Mouse (Mus musculus) T-cell, adult 2 months (primary cell): Measurements from ENCODE around the gene Zfp367.

Source experiments
- DNase-seq: peaks from one replicate; pipeline ENCODE4 v3.0.0; 2022; ENCODE audit warnings: low spot score

Gene Zfp367

DNA sequence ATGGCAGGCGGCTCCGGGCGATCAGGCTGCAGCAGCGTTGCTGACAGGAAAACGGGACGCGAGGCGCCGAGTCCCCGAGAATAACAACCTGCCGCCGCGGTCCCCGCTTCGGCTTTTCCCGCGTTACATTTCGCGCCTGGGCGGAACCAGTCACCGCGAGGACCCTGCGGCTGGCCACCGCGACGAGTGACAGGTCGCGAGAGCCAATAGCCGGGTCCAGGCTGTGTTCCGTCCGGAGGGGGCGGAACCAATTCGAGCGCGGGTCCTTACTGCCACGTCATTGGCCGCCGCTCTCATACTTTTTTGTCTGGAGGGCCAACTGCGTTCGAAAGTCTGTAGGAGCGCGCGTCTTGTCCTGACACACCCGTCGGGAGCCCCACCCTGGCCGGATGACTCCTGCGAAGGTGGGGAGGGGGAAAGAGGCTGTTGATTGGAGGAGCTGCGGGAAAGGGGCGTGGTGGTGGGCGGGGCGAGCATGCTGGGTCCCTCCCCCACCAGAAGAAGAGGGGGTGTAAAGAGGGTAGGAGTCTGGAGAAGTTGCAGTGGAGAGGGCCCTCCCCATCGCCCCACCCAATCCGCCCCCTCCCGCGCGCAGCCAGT, at the start of gene Zfp367:
Zfp367 (minus strand) TSS at position 120 of the 600 bp plus-strand sequence.
- peak; percentile 99 for DNase-seq

DNA sequence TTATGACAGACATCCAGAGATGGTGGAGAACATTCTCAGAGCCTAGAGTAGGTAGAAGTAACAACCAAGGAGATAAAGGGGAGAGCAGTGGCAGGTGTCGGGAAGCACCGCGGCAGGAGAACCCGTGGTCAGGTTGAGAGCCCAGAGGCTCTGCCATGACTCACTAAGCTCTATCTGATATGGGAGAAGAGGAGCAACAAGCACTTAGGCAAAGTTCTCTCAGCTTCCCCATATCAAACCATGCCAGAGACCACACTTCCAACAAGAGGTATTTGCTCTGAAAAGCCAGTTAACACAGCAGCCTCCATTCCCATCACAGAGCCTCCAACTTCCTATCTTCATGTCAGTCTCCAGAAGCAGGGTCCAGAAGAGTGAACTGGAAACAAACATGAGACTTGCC, 47.9 kb upstream of the Zfp367 start:
- no peak for DNase-seq

DNA sequence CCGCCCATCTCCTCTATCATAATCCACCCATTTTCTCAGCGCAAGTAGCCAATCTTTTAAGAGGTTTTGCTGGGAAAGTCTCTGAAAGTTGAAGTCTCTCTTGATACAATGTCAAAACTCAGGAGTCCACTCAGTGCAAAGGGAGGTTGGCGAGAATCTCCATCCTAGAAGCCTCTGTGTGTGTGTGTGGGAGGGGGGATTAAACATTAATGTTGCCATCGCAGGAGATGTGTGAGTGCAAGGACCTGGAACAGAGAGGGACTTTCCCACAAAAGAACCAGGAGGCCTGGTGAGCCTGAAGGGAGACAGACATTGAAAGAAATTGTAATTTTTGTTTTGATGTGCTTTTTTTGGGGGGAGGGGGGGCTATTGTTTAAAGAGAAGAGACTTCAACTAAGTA, 45.3 kb upstream of the Zfp367 start:
- no peak for DNase-seq

DNA sequence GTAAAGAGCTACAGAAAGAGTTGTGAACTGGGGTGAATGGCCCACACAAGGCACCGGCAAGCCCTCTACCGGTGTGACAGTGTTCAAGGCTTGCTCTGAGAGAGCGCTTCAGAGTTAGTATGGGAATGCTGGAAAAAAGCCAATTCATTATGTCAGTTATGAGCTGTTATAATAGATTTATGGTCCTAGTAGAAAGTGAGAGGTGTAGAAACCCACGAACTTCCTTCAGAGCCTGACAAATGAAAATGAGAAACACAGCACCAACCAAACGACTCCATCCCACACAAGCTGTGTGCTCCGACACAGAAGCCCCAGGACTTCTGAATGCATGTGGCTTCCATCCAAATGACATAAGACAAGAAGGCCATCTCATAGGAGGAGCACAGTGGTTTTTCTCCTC, 44.9 kb upstream of the Zfp367 start:
- DNase-seq, result no peak

DNA sequence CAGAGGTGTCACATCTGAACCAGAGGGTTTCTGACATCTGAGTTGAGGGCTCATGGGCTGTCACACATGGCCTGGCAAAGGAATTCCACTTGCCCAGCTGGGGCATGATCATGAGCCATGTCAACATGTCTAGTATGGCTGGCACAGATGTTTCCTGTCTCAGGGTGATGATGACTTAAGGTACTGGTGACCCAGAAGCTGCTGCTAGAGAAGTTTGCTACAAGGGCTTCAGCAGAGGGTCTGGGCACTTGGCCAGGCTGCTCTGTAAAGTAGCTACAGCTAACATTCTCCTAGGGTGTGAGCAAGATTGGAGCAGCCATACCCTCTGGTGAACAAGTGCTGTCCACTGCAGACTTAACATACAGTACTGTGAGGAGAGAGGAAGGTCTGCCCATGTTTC, 34.1 kb upstream of the Zfp367 start:
- no peak for DNase-seq

DNA sequence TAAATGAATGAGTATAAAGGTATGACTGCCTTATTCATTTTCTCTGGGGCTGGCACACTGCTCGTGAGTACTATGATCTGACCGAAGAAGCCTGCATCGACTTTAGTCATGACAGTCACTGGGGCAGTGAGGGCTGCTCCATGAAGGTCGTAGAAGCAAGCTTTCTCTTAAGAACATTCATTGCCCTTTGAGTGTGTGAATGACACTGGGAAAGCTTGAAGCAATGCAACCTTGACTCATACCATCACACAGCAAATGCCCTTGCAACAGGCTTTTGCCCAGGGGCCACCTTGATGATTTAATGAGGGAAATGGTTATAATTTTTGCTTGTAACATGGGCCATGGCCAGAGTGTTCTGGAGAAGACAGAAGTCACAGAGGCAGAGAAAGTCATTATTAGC, 33.5 kb upstream of the Zfp367 start:
- DNase-seq, result no peak

DNA sequence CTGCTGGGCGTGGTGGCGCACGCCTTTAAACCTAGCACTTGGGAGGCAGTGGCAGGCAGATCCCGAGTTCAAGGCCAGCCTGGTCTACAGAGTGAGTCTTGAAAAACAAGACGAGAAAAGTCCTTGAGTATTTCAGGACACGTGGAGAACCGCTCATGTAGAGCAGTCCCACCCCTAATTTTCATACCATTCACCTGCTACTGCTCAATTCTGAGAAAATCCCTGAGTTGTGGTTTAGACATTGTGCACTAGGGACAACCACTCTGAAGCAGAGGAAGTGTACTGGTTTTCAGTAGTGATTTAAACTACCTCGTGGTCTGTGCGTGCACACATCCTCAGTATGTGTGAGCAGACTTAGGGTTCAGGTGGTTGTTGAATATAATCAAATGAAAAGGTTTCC, 32.6 kb upstream of the Zfp367 start:
- no peak for DNase-seq

DNA sequence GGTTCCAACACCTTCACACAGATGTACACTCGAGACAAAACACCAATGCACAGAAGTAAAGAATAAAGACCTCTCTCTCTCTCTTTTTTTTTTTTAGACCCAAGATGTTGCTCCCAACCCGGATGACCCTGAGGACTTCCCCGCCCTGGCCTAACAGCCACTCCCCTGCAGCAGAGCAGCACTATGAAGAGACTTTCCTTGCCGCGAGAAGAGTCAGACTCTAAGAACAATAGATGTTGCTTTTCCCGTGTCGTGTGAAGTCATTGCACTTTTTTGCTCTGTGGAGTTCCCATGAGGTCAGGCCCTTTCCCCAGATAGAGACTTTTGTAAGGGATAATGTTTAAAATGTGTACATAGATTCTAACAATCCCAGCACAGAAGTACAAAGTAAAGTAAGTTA, 32.2 kb upstream of the Zfp367 start:
- DNase-seq, result no peak

DNA sequence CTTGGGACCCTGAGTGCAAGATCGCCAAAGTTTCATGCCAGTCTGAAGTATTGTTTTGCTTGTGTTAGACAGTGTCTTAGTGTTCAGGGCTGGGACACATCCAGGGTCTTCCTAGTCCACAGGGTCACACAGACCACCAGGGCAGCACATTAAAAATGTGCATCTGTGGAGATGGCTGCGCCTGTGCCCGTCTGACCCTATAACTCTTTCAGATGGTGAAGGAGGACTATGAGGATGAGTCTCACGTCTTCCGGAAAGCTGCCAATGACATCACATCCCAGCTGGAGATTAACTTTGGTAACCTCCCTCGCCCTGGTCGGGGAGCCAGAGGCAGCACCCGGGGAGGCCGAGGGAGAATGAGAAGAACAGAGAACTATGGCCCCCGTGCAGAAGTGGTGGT, 31.4 kb upstream of the Zfp367 start:
- DNase-seq, result no peak

DNA sequence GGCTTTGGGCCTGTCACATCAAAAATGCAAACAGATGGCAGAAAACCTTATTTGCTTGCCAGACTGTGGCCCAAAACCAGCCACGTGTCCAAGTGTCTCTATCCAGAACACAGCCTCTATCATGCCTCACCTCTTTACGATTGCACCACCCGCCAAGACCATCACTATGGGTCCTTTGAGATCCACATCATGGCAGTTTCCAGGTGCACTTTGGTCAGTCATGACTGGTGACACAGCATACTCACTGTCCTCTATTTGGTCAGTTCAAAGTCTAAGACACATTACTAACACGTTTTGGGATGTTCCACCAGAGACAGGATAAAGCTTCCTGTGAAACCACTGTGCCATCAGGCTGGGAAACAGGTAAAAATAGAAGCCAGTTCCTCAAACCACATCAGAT, 30.6 kb upstream of the Zfp367 start:
- DNase-seq, result no peak

DNA sequence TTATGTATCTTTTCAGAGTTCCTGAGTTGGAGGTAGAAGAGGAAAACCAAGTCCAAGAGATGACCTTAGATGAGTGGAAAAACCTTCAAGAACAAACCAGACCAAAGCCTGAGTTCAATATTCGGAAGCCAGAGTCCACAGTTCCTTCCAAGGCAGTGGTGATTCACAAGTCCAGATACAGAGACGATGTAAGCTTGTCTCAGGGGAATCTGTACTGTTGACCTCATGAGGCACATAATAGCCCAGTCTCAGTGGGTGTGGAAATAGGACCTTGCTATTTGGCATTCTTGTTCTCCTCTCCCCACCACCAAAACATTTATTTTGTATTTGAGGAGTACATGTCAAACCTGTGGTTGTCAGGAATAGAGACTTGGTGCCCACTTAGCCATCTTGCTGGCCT, 29.1 kb upstream of the Zfp367 start:
- no peak for DNase-seq

DNA sequence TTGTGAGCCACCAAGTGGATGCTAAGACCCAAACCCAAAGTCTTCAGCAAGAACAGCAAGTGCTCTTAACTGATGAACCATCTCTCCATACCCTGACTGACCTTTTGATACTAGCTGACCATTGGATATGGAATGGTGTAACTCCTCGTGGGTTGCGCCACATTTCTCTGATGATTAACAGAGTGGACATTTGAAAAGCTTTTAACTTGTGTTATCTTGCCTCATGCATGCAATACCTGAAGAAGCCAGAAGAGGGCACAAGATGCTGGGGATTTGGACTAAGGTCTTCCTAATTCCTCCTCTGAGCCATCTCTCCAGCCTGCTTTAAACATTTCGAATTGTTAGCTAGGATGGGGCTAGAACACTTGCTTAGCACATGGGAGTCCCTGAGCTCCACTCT, 27.9 kb upstream of the Zfp367 start:
- DNase-seq, result peak; percentile 41

DNA sequence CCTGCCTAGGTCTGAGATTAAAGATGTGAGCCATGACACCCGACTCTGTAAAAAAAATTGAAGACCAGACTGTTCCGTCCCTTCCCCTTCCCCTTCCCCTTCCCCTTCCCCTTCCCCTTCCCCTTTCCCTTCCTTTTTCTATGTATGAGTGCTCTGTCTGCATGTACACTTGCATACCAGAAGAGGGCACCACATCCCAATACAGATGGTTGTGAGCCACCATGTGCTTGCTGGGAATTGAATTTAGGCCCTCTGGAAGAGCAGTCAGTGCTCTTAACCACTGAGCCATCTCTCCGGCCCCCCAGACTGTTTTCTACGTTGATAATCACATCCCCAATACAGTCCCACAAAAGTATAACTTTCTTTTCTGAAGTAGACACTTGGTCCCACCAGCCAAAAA, 27.3 kb upstream of the Zfp367 start:
- no peak for DNase-seq

DNA sequence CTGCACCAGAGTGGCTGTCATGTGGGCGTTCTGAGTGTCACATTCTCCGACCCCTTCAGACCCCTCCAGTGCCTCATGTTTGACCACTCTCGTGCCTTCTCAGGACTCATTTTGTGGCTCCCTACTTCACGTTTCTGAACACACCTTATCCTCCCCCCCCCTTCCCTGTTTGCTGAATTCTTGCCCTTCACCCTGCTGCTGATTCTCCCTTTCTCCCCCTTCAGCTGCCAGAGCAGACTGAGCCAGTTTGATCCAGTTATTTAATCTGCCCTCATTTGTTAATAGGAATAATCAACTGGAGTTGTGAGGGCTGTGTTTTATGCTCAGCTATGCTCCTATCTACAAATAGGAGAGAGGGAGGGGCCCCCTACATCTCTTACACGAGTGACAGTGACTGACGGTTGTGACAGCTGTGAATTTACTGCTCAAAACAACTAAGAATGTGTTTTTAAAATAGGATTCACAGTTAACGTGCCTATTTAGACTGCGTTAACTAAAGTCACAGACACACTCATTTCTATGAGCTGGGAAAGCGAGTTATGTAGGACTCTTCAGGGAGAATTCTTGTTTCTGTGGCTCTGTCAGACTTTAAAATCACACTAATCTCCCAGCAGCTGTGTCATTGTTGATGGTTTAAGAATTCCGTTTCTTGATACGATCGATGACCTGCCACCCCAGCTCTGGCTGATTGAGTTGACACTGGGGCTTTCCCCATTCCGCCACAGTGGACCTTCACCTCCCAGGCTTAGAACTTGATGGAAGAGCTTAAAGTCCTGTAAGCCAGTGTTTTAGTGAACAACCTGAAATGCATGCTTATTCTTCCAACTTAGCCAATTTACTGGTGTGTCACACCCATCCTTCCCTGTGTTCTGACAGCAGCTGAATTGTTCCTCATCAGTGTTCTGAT, 26.0 kb upstream of the Zfp367 start:
- no peak for DNase-seq

DNA sequence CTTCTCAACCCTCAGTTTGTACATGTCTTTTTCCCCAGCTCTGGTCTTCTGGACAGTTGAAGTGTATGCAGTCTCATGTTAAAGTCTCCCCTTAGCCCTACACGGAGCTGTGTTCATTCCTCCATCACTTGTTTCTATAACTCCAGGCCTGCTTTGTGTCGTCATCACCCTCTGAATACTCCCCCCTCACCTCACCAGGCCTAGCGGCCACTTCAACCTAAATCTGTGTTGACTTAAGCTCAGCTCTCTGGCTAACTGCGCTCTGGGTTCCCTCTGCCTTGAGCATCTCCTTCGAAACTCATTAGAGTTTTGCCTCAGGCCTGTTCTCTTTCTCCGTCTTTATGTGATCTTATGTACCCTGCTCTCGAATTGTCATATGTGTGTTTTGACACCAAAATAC, 25.0 kb upstream of the Zfp367 start:
- no peak for DNase-seq

DNA sequence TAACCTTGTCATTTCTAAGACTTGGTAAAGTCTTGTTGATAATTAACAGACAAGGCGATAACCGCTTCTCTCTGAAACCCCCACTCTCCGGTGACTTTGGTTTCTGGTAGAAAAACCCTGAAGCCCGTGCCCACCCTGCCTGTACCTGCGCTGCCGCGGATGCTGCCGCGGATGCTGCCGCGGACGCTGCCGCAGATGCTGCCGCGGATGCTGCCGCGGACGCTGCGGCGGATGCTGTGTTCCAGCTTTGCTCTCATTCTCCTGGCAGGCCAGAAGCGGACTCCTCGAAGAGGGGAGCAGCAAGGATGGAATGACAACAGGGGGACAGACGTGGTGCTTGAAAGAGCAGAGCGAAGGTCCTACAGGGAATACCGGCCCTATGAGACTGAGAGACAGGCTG, 16.7 kb upstream of the Zfp367 start:
- no peak for DNase-seq

DNA sequence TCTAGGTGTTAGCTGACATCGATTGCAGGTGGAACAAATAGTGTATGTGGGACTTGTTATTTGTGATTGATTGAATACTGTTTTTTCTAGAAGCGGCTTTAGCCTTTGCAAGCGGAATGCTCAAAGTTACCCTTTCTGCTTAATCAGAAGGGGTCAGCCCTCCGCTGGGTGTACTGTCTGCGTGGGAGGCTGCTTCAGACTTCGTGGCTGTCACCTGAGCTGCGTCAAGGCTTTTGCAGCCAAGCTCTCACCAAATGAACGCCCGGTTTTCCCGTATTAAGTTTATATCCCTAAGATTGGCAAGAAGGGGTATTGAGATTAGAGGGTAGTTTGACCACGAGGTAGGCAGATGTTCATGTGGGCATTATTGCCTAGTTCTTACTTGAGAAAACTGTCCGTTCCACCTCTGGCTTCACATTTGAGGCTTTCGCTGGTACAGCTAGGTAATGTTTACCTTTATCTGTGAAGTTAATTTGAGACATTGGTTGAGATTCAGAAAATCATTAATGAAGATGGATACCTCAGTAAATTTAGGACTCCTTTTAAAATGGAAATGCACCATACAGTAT, 10.2 kb upstream of the Zfp367 start:
- DNase-seq, result no peak

DNA sequence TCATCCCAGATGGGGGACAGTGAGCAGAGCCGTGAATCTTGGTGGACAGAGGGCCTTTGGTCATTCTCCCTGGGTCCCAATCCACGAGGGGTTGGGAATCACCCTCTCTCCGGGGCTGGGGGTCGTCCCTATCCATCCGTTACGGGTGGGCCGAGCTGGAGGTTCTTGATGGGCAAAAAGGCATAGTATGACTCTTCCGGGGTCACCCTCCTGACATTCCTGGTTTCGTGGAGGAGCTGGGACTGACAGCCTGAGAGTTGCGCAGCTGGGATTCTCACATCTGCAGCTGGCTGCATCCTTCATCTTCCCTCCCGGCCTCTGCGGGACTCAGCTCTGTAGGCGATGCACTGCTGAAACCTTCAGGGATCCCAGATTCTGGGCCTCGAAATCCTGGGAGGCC, 9.6 kb upstream of the Zfp367 start:
- DNase-seq, result no peak

DNA sequence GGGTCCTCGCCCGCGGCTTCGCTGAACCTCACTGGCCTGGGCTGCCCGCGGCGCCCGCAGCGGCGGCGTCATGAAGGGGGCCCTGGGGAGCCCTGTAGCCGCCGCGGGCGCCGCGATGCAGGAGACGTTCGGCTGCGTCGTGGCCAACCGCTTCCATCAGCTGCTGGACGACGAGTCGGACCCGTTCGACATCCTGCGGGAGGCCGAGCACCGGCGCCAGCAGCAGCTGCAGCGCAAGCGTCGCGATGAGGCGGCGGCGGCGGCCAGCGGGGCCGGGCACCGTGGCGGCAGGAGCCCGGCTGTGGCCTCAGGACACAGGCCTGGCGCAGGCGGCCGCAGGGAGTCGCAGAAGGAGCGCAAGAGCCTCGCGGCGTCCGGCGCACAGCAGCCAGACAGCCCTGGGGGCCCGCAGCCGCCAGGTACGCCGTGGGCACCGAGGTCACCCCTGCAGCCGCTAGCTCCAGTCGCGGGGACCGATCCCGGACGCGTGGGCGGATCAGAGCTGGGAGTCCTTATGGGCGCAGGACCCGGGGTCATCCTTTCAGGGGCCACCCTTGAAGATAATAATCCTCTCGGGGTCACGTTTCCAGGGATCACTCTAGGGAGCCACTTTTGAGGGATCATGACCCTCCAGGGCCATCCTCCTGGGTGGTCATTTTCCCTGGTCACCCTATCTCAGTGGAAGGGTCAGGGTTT, 9.1 kb upstream of the Zfp367 start:
- peak; percentile 19 for DNase-seq

DNA sequence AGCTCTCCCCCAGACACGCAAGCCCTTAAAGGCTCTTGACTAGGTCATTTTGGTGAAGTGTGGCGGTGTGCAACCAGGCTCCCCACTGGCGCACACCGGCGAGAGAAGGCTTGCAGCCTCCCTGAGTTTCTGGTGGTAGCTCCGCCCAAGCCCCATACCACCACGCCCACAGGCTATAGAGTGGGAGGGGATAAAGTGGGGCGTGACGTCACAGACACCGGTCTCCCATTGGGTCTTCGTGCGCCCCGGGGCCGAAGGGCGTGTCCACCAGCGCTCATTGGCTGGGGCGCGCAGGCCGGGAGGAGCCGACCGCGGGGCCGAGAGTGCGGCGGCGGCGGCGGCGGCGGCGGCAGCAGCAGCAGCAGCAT, 8.5 kb upstream of the Zfp367 start, which contains the start of gene Habp4:
Habp4 (plus strand) TSS at position 277 of the 368 bp plus-strand sequence.
- DNase-seq, result peak; percentile 99

DNA sequence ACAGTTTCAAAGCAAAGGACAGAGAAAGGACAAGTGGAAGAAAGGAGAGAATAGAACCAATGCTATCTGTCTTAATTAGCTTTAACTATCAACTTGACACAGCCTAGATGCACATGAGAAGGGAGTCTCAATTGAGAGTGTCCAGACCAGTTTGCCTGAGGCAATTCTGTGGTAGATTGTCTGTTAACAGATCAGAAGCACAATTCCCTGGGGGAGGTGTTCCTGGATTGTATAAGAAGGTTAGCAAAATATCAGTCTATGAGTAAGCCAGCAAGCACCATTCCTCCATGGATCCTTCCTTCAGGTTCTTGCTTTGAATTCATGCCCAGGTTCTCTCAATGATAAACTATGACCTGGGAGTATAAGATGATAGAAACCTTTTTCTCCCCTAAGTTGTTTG, 4.0 kb upstream of the Zfp367 start:
- no peak for DNase-seq

DNA sequence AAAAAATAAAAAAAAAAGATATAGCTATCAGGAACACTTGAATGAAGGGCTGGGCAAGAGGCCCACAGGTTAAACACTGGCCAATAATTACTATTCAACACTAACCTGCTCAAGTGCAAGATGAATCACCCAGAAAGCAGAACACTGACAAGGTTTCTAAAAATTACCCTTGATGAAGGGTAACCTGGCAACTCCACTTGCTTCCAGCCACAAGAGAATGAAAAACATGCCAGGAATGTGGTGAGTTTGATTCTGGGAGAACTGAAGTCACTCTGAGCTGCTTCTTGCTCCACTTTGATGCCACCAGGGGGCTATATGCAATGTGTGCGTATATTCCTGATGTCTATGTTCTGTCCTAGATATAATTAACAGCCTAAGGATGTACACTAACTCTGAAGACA, 2.2 kb upstream of the Zfp367 start:
- no peak for DNase-seq

DNA sequence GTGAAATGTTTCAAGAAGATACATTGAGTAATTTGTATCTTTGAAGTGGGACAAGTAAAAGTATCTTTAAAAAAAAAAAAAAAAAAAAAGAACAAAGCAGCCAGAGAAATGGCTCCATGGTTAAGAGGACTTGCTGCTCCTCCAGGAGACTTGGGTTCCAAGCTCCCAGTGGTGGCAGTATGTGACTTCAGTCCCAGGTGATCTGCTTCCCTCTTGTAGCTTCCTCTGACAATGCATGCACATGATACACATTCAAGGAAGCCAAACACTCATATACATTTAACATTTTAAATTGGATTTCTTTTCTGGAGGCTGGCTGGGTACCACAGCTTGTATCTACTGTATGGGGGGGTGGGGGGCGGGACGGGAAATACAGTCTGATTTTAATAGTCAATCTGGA, 1.6 kb upstream of the Zfp367 start:
- DNase-seq, result no peak
